Mouse (Mus musculus) hindbrain, embryonic 11.5 days (tissue): ENCODE measurements around the gene Gm13275. TPM values are rescaled to one million over a fixed set of nuclear protein-coding genes. Genes with fewer than 3 reads are reported as not detected.
"Not testable (repeated sequence)": the region's sequence is repeated elsewhere in the genome, so short reads cannot be mapped to it uniquely, and the experiment has no call there.

Source experiments
- ATAC-seq: fragments of 200-750 bp; cut with Nextera tagmentation; 2 replicates; pipeline ENCODE4 v1.8.0; 2017; ENCODE audit warnings: mild to moderate bottlenecking, moderate TSS enrichment, moderate library complexity; ENCODE audit not compliant: low FRiP score
- DNase-seq: peaks from one replicate; pipeline ENCODE4 v3.0.0-alpha.2; 2015; ENCODE audit warnings: low spot score
- H3K27ac ChIP-seq: fragments of 300-500 bp; sonication (generic); 2 replicates; pipeline ENCODE4 v1.5.1; 2014; ENCODE audit warnings: mild to moderate bottlenecking, low read depth, low read length
- H3K27me3 ChIP-seq: fragments of 300-500 bp; sonication (generic); 2 replicates; pipeline ENCODE4 v1.6.1; 2014; ENCODE audit warnings: mild to moderate bottlenecking, low read length, moderate library complexity, mixed read lengths; ENCODE audit not compliant: control insufficient read depth, insufficient read depth
- H3K36me3 ChIP-seq: fragments of 300-500 bp; sonication (generic); 2 replicates; pipeline ENCODE4 v1.6.1; 2014; ENCODE audit warnings: mild to moderate bottlenecking, low read length, moderate library complexity, mixed read lengths; ENCODE audit not compliant: control insufficient read depth, insufficient read depth
- H3K4me1 ChIP-seq: fragments of 300-500 bp; sonication (generic); replicated peaks from 2 replicates; pipeline ENCODE4 v1.6.1; 2014; ENCODE audit warnings: low read length, mixed read lengths; ENCODE audit not compliant: control insufficient read depth, insufficient read depth
- H3K4me2 ChIP-seq: fragments of 300-500 bp; sonication (generic); replicated peaks from 2 replicates; pipeline ENCODE4 v1.6.1; 2014; ENCODE audit warnings: mild to moderate bottlenecking, low read depth, low read length
- H3K4me3 ChIP-seq: fragments of 300-500 bp; sonication (generic); 2 replicates; pipeline ENCODE4 v1.5.1; 2014; ENCODE audit warnings: low read depth, low read length
- H3K9ac ChIP-seq: fragments of 300-500 bp; sonication (generic); 2 replicates; pipeline ENCODE4 v1.6.1; 2014; ENCODE audit warnings: low read depth, low read length
- H3K9me3 ChIP-seq: fragments of 300-500 bp; sonication (generic); 2 replicates; pipeline ENCODE4 v1.6.1; 2016; ENCODE audit warnings: low read length; ENCODE audit not compliant: control insufficient read depth
- WGBS: fragments of 180-500 bp; shearing (Covaris S2); extraction: QIAGEN DNeasy Blood & Tissue Kit; methylation state at CpG from one replicate; pipeline ENCODE4 v1.1.7; 2014; 5-methylcytosine and 5-hydroxymethylcytosine counted together
- polyA plus RNA-seq: library from polyadenylated mRNA; unstranded; fragments of >200 nt; fragmentation: Nextera tagmentation; extraction: Ambion mirVana; gene quantifications from 2 replicates; pipeline ENCODE4 v1.2.1, GENCODE M21; 2014

Gm13275 gene
- polyA plus RNA-seq, 1 experiment from 2014 or later = not detected

GRCm38 (mm10) chr4:88785409-88785808 is 8.9 kb upstream of the Gm13275 start, which contains the start of gene Gm13276:
TSS of gene Gm13276 (plus strand) at chr4:88785709.
- not testable (repeated sequence) for H3K9me3 ChIP-seq, H3K4me1 ChIP-seq, DNase-seq, H3K27ac ChIP-seq, H3K4me2 ChIP-seq, H3K4me3 ChIP-seq, ATAC-seq, H3K36me3 ChIP-seq, H3K9ac ChIP-seq, H3K27me3 ChIP-seq
- no CpG with 5 or more reads among the region's 27 CpGs for WGBS

- H3K4me2 ChIP-seq, ATAC-seq, H3K4me1 ChIP-seq, H3K4me3 ChIP-seq, H3K36me3 ChIP-seq, H3K9ac ChIP-seq, H3K9me3 ChIP-seq, DNase-seq, H3K27ac ChIP-seq, H3K27me3 ChIP-seq: not testable (repeated sequence)
- 0% methylated on average over 1 of the region's 28 CpGs for WGBS
Observed at GRCm38 (mm10) chr4:88788402-88788801, 5.9 kb upstream of the Gm13275 start, which contains the start of gene Gm13277. TSS of gene Gm13277 (plus strand) at chr4:88788632.

- not testable (repeated sequence) for ATAC-seq, H3K27ac ChIP-seq, H3K4me2 ChIP-seq, DNase-seq, H3K27me3 ChIP-seq, H3K4me1 ChIP-seq, H3K9me3 ChIP-seq, H3K36me3 ChIP-seq, H3K9ac ChIP-seq, H3K4me3 ChIP-seq
- whole genome bisulfite sequencing = no CpG with 5 or more reads among the region's 28 CpGs
Observed at GRCm38 (mm10) chr4:88791250-88791649, 3.0 kb upstream of the Gm13275 start, which contains the start of gene Gm13278. TSS of gene Gm13278 (plus strand) at chr4:88791550.

- not testable (repeated sequence) for DNase-seq, H3K4me3 ChIP-seq, H3K4me1 ChIP-seq, H3K27ac ChIP-seq, H3K27me3 ChIP-seq, ATAC-seq, H3K4me2 ChIP-seq, H3K36me3 ChIP-seq, H3K9ac ChIP-seq, H3K9me3 ChIP-seq
- no CpG with 5 or more reads among the region's 28 CpGs for WGBS
Observed at GRCm38 (mm10) chr4:88797097-88797496, 2.8 kb downstream of the Gm13275 start, which contains the start of gene Gm13279. TSS of gene Gm13279 (plus strand) at chr4:88797397.

GRCm38 (mm10) chr4:88799365-88799764 is 5.1 kb downstream of the Gm13275 start, which contains the start of gene Gm13285:
TSS of gene Gm13285 (plus strand) at chr4:88799665.
- H3K4me2 ChIP-seq, H3K27me3 ChIP-seq, DNase-seq, H3K9ac ChIP-seq, H3K27ac ChIP-seq, H3K4me3 ChIP-seq, ATAC-seq, H3K9me3 ChIP-seq, H3K4me1 ChIP-seq, H3K36me3 ChIP-seq: not testable (repeated sequence)
- whole genome bisulfite sequencing = 17% methylated on average over 2 of the region's 7 CpGs

GRCm38 (mm10) chr4:88802954-88803353 is 8.7 kb downstream of the Gm13275 start, which contains the start of gene Gm13287:
TSS of gene Gm13287 (plus strand) at chr4:88803254.
- not testable (repeated sequence) for H3K9me3 ChIP-seq, DNase-seq, ATAC-seq, H3K9ac ChIP-seq, H3K4me1 ChIP-seq, H3K4me3 ChIP-seq, H3K4me2 ChIP-seq, H3K27ac ChIP-seq, H3K36me3 ChIP-seq, H3K27me3 ChIP-seq
- WGBS = no CpG with 5 or more reads among the region's 29 CpGs

- H3K36me3 ChIP-seq, H3K4me1 ChIP-seq, H3K9me3 ChIP-seq, H3K4me3 ChIP-seq, H3K4me2 ChIP-seq, DNase-seq, H3K27ac ChIP-seq, ATAC-seq, H3K27me3 ChIP-seq, H3K9ac ChIP-seq: not testable (repeated sequence)
- no CpG with 5 or more reads among the region's 8 CpGs for WGBS
Observed at GRCm38 (mm10) chr4:88805231-88805630, 10.9 kb downstream of the Gm13275 start, which contains the start of gene Gm13288. TSS of gene Gm13288 (plus strand) at chr4:88805531.

- H3K9me3 ChIP-seq, H3K4me1 ChIP-seq, H3K36me3 ChIP-seq, H3K27me3 ChIP-seq, H3K9ac ChIP-seq, H3K4me3 ChIP-seq, H3K4me2 ChIP-seq, DNase-seq, H3K27ac ChIP-seq, ATAC-seq: not testable (repeated sequence)
- 0% methylated on average over 6 of the region's 34 CpGs for WGBS
Observed at GRCm38 (mm10) chr4:88805761-88806160, 11.5 kb downstream of the Gm13275 start.

- WGBS = 75% methylated on average over 3 of the region's 3 CpGs
- ATAC-seq (no peak), DNase-seq (no peak)
- no peak within 1 kb of the TSS for H3K4me3 ChIP-seq
- H3K9me3 ChIP-seq = no peaks in the 10 kb centered on the region
- H3K4me1 ChIP-seq = no peaks in the 10 kb centered on the region
- no peaks in the 10 kb centered on the region for H3K36me3 ChIP-seq
- no peak within 1 kb of the TSS for H3K4me2 ChIP-seq
- H3K9ac ChIP-seq = no peak within 1 kb of the TSS
- no peaks in the 10 kb centered on the region for H3K27me3 ChIP-seq
- H3K27ac ChIP-seq = no peak within 1 kb of the TSS
Observed at GRCm38 (mm10) chr4:88815928-88816327, 21.6 kb downstream of the Gm13275 start, which contains the start of gene Ifna7. TSS of gene Ifna7 (plus strand) at chr4:88816228.
